Mouse (Mus musculus): Measurements from ENCODE around the gene Scimp. TPM values are rescaled to one million over a fixed set of nuclear protein-coding genes. Genes with fewer than 3 reads are reported as not detected.

The Scimp gene
- polyA plus RNA-seq, 1 experiment from 2014 or later, result 0.70 TPM

- Histone ChIP-seq H3K36me3 (ENCODE audit: control insufficient read depth, insufficient read depth) (no peaks in the 10 kb centered on the region), H3K4me1 (ENCODE audit: control insufficient read depth, insufficient read depth, low read length) (no peaks in the 10 kb centered on the region), H3K27ac (ENCODE audit: low read length) (no peak overlapping the region), H3K9ac (ENCODE audit: low read length) (no peak overlapping the region), H3K27me3 (ENCODE audit: control insufficient read depth, insufficient read depth, low read length) (no peaks in the 10 kb centered on the region), H3K4me3 (ENCODE audit: low read length) (no peak overlapping the region), H3K4me2 (ENCODE audit: low read depth, low read length) (peak overlapping the region; percentile 35; the same call in 1 of the 2 replicates), H3K9me3 (replicated peaks; ENCODE audit: control insufficient read depth, low read length) (no peaks in the 10 kb centered on the region)
- 66% methylated on average over 8 of the region's 8 CpGs for WGBS
- no peak for ATAC-seq (replicated peaks; ENCODE audit: extremely low read depth, insufficient read depth, low FRiP score)
Observed at GRCm38 (mm10) chr11:70805641-70806175, 6.7 kb downstream of the Scimp start.

- no peak overlapping the region for H3K27ac ChIP-seq (ENCODE audit: low read length)
- H3K4me2 ChIP-seq (ENCODE audit: low read depth, low read length), result no peak overlapping the region
- no peaks in the 10 kb centered on the region for H3K9me3 ChIP-seq (replicated peaks; ENCODE audit: control insufficient read depth, low read length)
- 77% methylated on average over 3 of the region's 3 CpGs for WGBS
- no peaks in the 10 kb centered on the region for H3K36me3 ChIP-seq (ENCODE audit: control insufficient read depth, insufficient read depth)
- no peak overlapping the region for H3K9ac ChIP-seq (ENCODE audit: low read length)
- H3K4me3 ChIP-seq (ENCODE audit: low read length), result no peak overlapping the region
- H3K4me1 ChIP-seq (ENCODE audit: control insufficient read depth, insufficient read depth, low read length), result no peaks in the 10 kb centered on the region
- no peaks in the 10 kb centered on the region for H3K27me3 ChIP-seq (ENCODE audit: control insufficient read depth, insufficient read depth, low read length)
- ATAC-seq (replicated peaks; ENCODE audit: extremely low read depth, insufficient read depth, low FRiP score), result no peak
Observed at GRCm38 (mm10) chr11:70804395-70804794, 8.0 kb downstream of the Scimp start.

- 67% methylated on average over 6 of the region's 6 CpGs for WGBS
- Histone ChIP-seq H3K4me3 (ENCODE audit: low read length) (no peak overlapping the region), H3K27me3 (ENCODE audit: control insufficient read depth, insufficient read depth, low read length) (no peaks in the 10 kb centered on the region), H3K4me1 (ENCODE audit: control insufficient read depth, insufficient read depth, low read length) (no peaks in the 10 kb centered on the region), H3K36me3 (ENCODE audit: control insufficient read depth, insufficient read depth) (no peaks in the 10 kb centered on the region), H3K27ac (ENCODE audit: low read length) (peak overlapping the region; percentile 60; the same call in 1 of the 2 replicates), H3K4me2 (ENCODE audit: low read depth, low read length) (no peak overlapping the region), H3K9ac (ENCODE audit: low read length) (no peak overlapping the region), H3K9me3 (replicated peaks; ENCODE audit: control insufficient read depth, low read length) (no peaks in the 10 kb centered on the region)
- no peak for ATAC-seq (replicated peaks; ENCODE audit: extremely low read depth, insufficient read depth, low FRiP score)
Observed at GRCm38 (mm10) chr11:70803711-70804200, 8.6 kb downstream of the Scimp start.

GRCm38 (mm10) chr11:70802865-70803261 is 9.5 kb downstream of the Scimp start:
- H3K4me3 ChIP-seq (ENCODE audit: low read length), result no peak overlapping the region
- ATAC-seq (replicated peaks; ENCODE audit: extremely low read depth, insufficient read depth, low FRiP score), result no peak
- no peaks in the 10 kb centered on the region for H3K4me1 ChIP-seq (ENCODE audit: control insufficient read depth, insufficient read depth, low read length)
- no peaks in the 10 kb centered on the region for H3K9me3 ChIP-seq (replicated peaks; ENCODE audit: control insufficient read depth, low read length)
- no peak overlapping the region for H3K27ac ChIP-seq (ENCODE audit: low read length)
- 54% methylated on average over 2 of the region's 2 CpGs for WGBS
- H3K9ac ChIP-seq (ENCODE audit: low read length), result no peak overlapping the region
- no peak overlapping the region for H3K4me2 ChIP-seq (ENCODE audit: low read depth, low read length)
- H3K36me3 ChIP-seq (ENCODE audit: control insufficient read depth, insufficient read depth), result no peaks in the 10 kb centered on the region
- H3K27me3 ChIP-seq (ENCODE audit: control insufficient read depth, insufficient read depth, low read length), result no peaks in the 10 kb centered on the region

GRCm38 (mm10) chr11:70802208-70802864 is 10.1 kb downstream of the Scimp start:
- WGBS, result 84% methylated on average over 2 of the region's 2 CpGs

GRCm38 (mm10) chr11:70792409-70792808 is 20.0 kb downstream of the Scimp start:
- no peak overlapping the region for H3K4me3 ChIP-seq (ENCODE audit: low read length)
- H3K4me1 ChIP-seq (ENCODE audit: control insufficient read depth, insufficient read depth, low read length), result no peaks in the 10 kb centered on the region
- no peaks in the 10 kb centered on the region for H3K36me3 ChIP-seq (ENCODE audit: control insufficient read depth, insufficient read depth)
- ATAC-seq (replicated peaks; ENCODE audit: extremely low read depth, insufficient read depth, low FRiP score), result no peak
- 100% methylated on average over 1 of the region's 1 CpGs for WGBS
- H3K27me3 ChIP-seq (ENCODE audit: control insufficient read depth, insufficient read depth, low read length), result no peaks in the 10 kb centered on the region
- H3K9me3 ChIP-seq (replicated peaks; ENCODE audit: control insufficient read depth, low read length), result no peaks in the 10 kb centered on the region
- no peak overlapping the region for H3K4me2 ChIP-seq (ENCODE audit: low read depth, low read length)
- no peak overlapping the region for H3K9ac ChIP-seq (ENCODE audit: low read length)
- no peak overlapping the region for H3K27ac ChIP-seq (ENCODE audit: low read length)

More at GRCm38 (mm10) chr11:70802208-70802864, 10.1 kb downstream of the Scimp start:
- ATAC-seq (replicated peaks; ENCODE audit: extremely low read depth, insufficient read depth, low FRiP score), result no peak
- Histone ChIP-seq H3K4me3 (ENCODE audit: low read length) (no peak overlapping the region), H3K4me2 (ENCODE audit: low read depth, low read length) (no peak overlapping the region), H3K27me3 (ENCODE audit: control insufficient read depth, insufficient read depth, low read length) (no peaks in the 10 kb centered on the region), H3K9me3 (replicated peaks; ENCODE audit: control insufficient read depth, low read length) (no peaks in the 10 kb centered on the region), H3K36me3 (ENCODE audit: control insufficient read depth, insufficient read depth) (no peaks in the 10 kb centered on the region), H3K27ac (ENCODE audit: low read length) (no peak overlapping the region), H3K4me1 (ENCODE audit: control insufficient read depth, insufficient read depth, low read length) (no peaks in the 10 kb centered on the region), H3K9ac (ENCODE audit: low read length) (no peak overlapping the region)

GRCm38 (mm10) chr11:70791676-70792075 is 20.7 kb downstream of the Scimp start:
- no peak for ATAC-seq (replicated peaks; ENCODE audit: extremely low read depth, insufficient read depth, low FRiP score)
- no peaks in the 10 kb centered on the region for H3K27me3 ChIP-seq (ENCODE audit: control insufficient read depth, insufficient read depth, low read length)
- no peaks in the 10 kb centered on the region for H3K36me3 ChIP-seq (ENCODE audit: control insufficient read depth, insufficient read depth)
- H3K27ac ChIP-seq (ENCODE audit: low read length), result no peak overlapping the region
- 79% methylated on average over 5 of the region's 5 CpGs for WGBS
- no peak overlapping the region for H3K4me2 ChIP-seq (ENCODE audit: low read depth, low read length)
- H3K9ac ChIP-seq (ENCODE audit: low read length), result no peak overlapping the region
- H3K4me3 ChIP-seq (ENCODE audit: low read length), result no peak overlapping the region
- no peaks in the 10 kb centered on the region for H3K4me1 ChIP-seq (ENCODE audit: control insufficient read depth, insufficient read depth, low read length)
- no peaks in the 10 kb centered on the region for H3K9me3 ChIP-seq (replicated peaks; ENCODE audit: control insufficient read depth, low read length)

GRCm38 (mm10) chr11:70790874-70791551 is 21.4 kb downstream of the Scimp start:
- Histone ChIP-seq H3K27me3 (ENCODE audit: control insufficient read depth, insufficient read depth, low read length) (no peaks in the 10 kb centered on the region), H3K9me3 (replicated peaks; ENCODE audit: control insufficient read depth, low read length) (no peaks in the 10 kb centered on the region), H3K4me1 (ENCODE audit: control insufficient read depth, insufficient read depth, low read length) (no peaks in the 10 kb centered on the region), H3K9ac (ENCODE audit: low read length) (no peak overlapping the region), H3K27ac (ENCODE audit: low read length) (no peak overlapping the region), H3K36me3 (ENCODE audit: control insufficient read depth, insufficient read depth) (no peaks in the 10 kb centered on the region), H3K4me2 (ENCODE audit: low read depth, low read length) (no peak overlapping the region), H3K4me3 (ENCODE audit: low read length) (no peak overlapping the region)
- 58% methylated on average over 7 of the region's 7 CpGs for WGBS
- no peak for ATAC-seq (replicated peaks; ENCODE audit: extremely low read depth, insufficient read depth, low FRiP score)

- Histone ChIP-seq H3K4me3 (ENCODE audit: low read length) (no peak overlapping the region), H3K36me3 (ENCODE audit: control insufficient read depth, insufficient read depth) (no peaks in the 10 kb centered on the region), H3K27ac (ENCODE audit: low read length) (no peak overlapping the region), H3K9me3 (replicated peaks; ENCODE audit: control insufficient read depth, low read length) (no peaks in the 10 kb centered on the region), H3K4me1 (ENCODE audit: control insufficient read depth, insufficient read depth, low read length) (no peaks in the 10 kb centered on the region), H3K4me2 (ENCODE audit: low read depth, low read length) (no peak overlapping the region), H3K27me3 (ENCODE audit: control insufficient read depth, insufficient read depth, low read length) (no peaks in the 10 kb centered on the region), H3K9ac (ENCODE audit: low read length) (no peak overlapping the region)
- ATAC-seq (replicated peaks; ENCODE audit: extremely low read depth, insufficient read depth, low FRiP score), result no peak
- WGBS, result 65% methylated on average over 2 of the region's 2 CpGs
Observed at GRCm38 (mm10) chr11:70790426-70790825, 22.0 kb downstream of the Scimp start.
